Mouse (Mus musculus) erythroblast, embryonic 14.5 days (primary cell): ENCODE measurements around the gene Zfp444. TPM values are rescaled to one million over a fixed set of nuclear protein-coding genes. Genes with fewer than 3 reads are reported as not detected.

Source experiments
- H3K27me3 ChIP-seq: 2 replicates; pipeline ENCODE4 v1.6.1; 2012; ENCODE audit warnings: inconsistent platforms; ENCODE audit not compliant: control insufficient read depth
- H3K36me3 ChIP-seq: 2 replicates; pipeline ENCODE4 v1.6.1; 2012; ENCODE audit warnings: mild to moderate bottlenecking, inconsistent platforms; ENCODE audit not compliant: control insufficient read depth
- H3K4me1 ChIP-seq: 2 replicates; pipeline ENCODE4 v1.6.1; 2012; ENCODE audit warnings: inconsistent platforms; ENCODE audit not compliant: control insufficient read depth
- H3K4me3 ChIP-seq: replicated peaks from 2 replicates; pipeline ENCODE3; 2012; ENCODE audit warnings: moderate library complexity, mild to moderate bottlenecking, inconsistent platforms
- H3K9me3 ChIP-seq: 2 replicates; pipeline ENCODE4 v1.6.1; 2012; ENCODE audit warnings: low read length, inconsistent platforms, mixed read lengths; ENCODE audit not compliant: control insufficient read depth
- GATA1 ChIP-seq: IDR thresholded peaks from 2 replicates; pipeline ENCODE4 v1.6.1; 2012; ENCODE audit warnings: low read length, inconsistent platforms, mixed read lengths
- TAL1 ChIP-seq: IDR thresholded peaks from 3 replicates; pipeline ENCODE4 v1.6.1; 2012; ENCODE audit warnings: low read length, inconsistent platforms, mixed read lengths
- polyA plus RNA-seq: library from polyadenylated mRNA; stranded (reverse); fragments of >175 nt; gene quantifications from 2 replicates; pipeline ENCODE4 v1.2.3, GENCODE M21; 2012

Gene Zfp444
- polyA plus RNA-seq, 1 experiment = 1.8 TPM

DNA sequence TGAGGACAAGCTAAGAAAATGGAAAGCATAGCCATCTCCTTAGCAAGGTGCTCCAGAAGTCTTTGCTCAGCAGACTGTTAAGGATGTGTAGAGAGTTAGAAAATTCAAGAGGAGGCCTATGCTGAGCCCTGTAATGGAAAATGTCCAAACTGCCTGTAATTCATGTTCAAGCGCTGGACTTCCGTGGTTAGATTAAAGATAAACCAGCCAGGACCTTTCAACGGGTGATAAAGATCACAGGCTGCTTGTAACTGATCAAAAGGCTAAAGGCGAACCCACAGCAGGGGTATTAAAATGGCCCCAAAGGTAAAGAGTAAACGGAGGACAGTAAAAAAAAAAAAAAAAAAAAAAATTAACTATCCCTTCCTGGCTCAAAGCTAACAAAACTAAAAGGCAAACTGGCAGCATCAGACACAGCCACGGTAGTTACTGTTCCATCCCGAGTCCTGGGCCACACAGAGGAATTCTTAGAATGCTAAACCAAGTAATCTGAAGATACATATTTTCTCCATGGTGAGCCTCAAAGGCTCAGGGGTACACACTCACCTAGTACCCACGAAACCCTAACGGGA lies 15.0 kb upstream of the Zfp444 start:
- Histone ChIP-seq H3K36me3 (no peaks in the 10 kb centered on the region; the same call in 1 of the 2 replicates), H3K4me1 (peaks cover 50% of the 10 kb centered on the region), H3K27me3 (no peaks in the 10 kb centered on the region), H3K9me3 (no peaks in the 10 kb centered on the region), H3K4me3 (peak overlapping the region; percentile 94)
- TF ChIP-seq GATA1 = no peak
- TF ChIP-seq TAL1 = no peak

DNA sequence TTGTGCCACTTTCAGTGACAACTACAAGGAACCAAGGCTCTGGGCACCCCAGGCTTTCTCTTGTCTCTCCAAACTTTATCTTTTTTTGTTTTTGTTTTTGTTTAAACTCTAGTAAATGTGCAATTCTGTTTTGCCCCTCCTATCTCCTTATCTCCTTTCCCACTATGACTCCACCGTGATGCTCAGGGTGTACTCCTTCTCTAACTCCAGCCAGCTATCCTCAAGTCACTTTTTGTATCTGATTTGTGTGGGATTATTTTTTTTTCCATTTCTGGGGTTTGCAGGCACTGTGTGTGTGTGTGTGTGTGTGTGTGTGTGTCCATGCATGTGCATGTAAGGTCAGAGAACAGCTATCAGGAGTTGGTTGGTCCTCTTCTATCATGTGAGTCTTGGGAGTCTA lies 14.5 kb upstream of the Zfp444 start:
- peak overlapping the region; percentile 94 for H3K4me3 ChIP-seq
- H3K27me3 ChIP-seq = no peaks in the 10 kb centered on the region
- no peaks in the 10 kb centered on the region for H3K9me3 ChIP-seq

DNA sequence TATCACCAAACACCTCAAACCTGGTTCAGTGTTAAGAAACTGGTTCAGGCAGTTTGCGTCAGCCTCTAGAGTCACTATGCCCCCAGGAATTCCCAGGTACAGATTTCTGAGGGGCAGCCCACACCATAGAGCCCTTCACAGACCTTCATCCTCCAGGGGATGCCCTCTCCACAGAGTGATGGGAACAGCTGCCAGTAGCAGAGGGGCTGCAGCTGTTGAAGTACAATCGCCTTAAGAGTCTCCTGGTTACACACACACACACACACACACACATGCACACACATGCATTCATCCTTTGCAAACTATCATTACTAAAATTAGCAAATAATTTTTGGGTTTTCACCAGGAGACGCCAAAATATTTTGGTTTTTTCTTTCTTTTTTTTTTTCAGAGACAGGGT lies 12.4 kb upstream of the Zfp444 start:
- Histone ChIP-seq H3K4me1 (peaks cover 33% of the 10 kb centered on the region), H3K9me3 (no peaks in the 10 kb centered on the region), H3K27me3 (no peaks in the 10 kb centered on the region), H3K4me3 (no peak overlapping the region), H3K36me3 (no peaks in the 10 kb centered on the region)
- TF ChIP-seq GATA1 (no peak), TAL1 (no peak)

More for the DNA sequence above, 14.5 kb upstream of the Zfp444 start:
- no peak for TF ChIP-seq TAL1
- no peak for TF ChIP-seq GATA1
- Histone ChIP-seq H3K4me1 (peaks cover 47% of the 10 kb centered on the region), H3K36me3 (no peaks in the 10 kb centered on the region; the same call in 1 of the 2 replicates)

DNA sequence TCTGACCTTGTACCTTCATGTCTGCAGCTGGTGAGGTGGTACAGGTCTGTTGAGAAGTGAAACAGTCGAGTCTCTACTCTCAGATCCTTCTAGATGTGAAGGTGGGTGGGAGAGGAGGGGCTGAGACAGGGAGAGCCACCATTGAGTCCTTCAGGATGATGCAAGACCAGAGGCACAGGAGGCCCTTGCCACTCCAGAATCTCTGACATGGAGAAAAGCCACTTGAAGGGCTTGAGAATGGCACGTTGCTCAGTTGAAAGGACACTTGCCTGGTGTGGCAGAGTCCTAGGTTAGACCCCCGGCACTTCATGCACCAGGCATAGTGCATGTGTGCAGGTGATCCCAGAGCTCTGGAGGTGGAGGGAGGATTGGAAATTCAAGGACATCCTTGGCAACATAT lies 10.5 kb upstream of the Zfp444 start:
- Histone ChIP-seq H3K4me1 (peaks cover 22% of the 10 kb centered on the region), H3K36me3 (no peaks in the 10 kb centered on the region), H3K27me3 (no peaks in the 10 kb centered on the region), H3K4me3 (no peak overlapping the region), H3K9me3 (no peaks in the 10 kb centered on the region)
- TF ChIP-seq GATA1 (no peak), TAL1 (no peak)

DNA sequence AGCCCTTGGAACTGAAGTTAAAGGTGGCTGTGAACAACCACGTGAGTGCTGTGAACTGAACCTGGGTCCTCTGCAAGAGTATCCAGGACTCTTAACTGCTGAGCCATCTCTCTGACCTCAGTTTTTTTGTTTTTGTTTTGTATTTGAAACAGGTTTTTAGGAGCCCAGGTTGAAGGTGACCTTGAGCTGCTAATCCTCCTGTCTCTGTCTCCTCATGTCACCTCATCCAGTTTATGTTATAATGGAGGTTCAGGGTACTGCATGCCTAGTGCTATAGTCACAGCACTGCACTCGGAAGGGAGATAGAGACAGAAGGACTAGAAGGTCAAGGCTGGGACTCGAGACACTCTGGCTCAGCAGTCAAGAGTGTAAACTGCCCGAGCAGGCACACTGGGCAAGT lies 9.9 kb upstream of the Zfp444 start:
- Histone ChIP-seq H3K36me3 (no peaks in the 10 kb centered on the region), H3K4me1 (peaks cover 16% of the 10 kb centered on the region), H3K4me3 (no peak overlapping the region), H3K27me3 (no peaks in the 10 kb centered on the region), H3K9me3 (no peaks in the 10 kb centered on the region)
- TF ChIP-seq GATA1 = no peak
- TF ChIP-seq TAL1 = no peak

DNA sequence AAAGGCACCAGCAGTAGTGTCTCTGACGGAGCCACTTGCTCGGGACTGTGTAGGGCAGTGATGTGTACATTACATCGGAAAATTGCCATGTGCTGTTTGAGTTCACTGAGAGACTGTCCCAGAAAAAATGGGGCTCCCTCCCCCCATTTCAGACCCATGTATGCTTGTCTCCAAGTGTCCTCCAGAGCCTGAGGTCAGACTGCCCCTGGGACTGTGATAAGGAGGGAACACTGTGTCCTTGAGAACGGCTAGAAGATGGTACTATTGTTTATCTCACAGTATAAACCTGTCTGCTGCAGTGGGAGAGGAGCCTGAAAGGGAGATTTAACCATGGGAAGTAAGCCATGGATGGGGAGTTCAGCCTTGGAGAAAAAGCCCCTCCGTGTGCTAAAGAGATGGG lies 7.4 kb upstream of the Zfp444 start:
- Histone ChIP-seq H3K9me3 (no peaks in the 10 kb centered on the region), H3K4me1 (peaks cover 7% of the 10 kb centered on the region), H3K27me3 (no peaks in the 10 kb centered on the region), H3K36me3 (no peaks in the 10 kb centered on the region), H3K4me3 (no peak overlapping the region)
- TF ChIP-seq TAL1 = no peak
- TF ChIP-seq GATA1 = no peak

DNA sequence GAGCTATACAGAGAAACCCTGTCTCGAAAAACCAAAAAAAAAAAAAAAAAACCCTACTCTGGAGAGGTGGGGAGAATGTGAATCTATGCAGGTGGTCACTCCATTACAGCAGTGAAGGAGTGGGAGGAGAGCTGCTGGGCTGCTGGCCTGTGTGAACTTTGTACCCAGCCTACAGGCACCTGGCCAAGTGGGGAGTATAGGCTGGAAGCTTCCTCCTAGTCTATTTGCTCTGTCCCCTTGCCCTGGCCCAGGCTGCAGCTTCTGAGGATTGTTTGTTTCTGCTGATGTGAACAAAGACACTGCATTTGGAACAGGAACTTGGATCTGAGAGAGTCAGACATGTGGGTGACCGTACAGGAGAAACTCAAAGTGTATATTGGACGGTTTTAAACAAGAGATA lies 2.6 kb upstream of the Zfp444 start:
- H3K36me3 ChIP-seq = no peaks in the 10 kb centered on the region
- H3K27me3 ChIP-seq = no peaks in the 10 kb centered on the region
- H3K4me1 ChIP-seq = peaks cover 42% of the 10 kb centered on the region
- no peaks in the 10 kb centered on the region for H3K9me3 ChIP-seq
- TF ChIP-seq TAL1 (no peak), GATA1 (no peak)
- no peak overlapping the region for H3K4me3 ChIP-seq

DNA sequence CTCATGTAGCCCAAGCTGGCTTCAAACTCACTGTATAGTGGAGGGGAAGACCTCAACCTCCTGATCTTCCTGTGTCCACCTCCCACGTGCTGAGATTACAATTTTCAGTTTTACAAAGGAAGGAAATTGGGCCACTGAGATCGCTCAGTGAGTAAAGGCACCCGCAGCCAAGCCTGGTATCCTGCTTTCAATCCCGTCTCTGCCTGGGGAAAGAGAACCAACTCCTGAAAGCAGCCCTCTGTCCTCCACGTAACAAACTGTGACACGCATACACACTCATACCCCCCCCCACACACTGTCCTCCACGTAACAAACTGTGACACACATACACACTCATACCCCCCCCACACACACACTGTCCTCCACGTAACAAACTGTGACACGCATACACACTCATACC lies 1.6 kb upstream of the Zfp444 start:
- no peaks in the 10 kb centered on the region for H3K9me3 ChIP-seq
- no peak overlapping the region for H3K4me3 ChIP-seq
- peaks cover 44% of the 10 kb centered on the region for H3K4me1 ChIP-seq
- H3K27me3 ChIP-seq = no peaks in the 10 kb centered on the region
- peaks cover 5% of the 10 kb centered on the region for H3K36me3 ChIP-seq
- TF ChIP-seq TAL1 (no peak), GATA1 (no peak)

DNA sequence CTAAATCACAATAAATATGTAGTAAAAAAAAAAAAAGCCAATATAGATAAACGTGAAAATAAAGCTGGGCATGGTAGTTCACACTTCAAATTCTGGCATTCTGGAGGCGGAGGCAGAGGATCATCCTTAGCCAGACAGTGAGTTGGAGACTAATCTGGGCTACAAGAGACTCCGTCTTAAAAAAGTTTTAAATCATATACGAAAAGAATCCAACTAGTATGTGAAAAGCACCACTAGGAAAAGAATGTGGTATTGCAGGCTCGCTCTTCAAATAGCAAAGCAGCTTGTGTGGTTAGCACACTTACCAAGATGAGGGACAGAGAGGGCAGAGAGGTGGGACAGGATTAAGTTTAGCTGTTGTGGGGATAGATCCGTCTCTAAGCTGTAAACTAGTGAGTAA lies 1.2 kb upstream of the Zfp444 start:
- H3K4me3 ChIP-seq = peak overlapping the region; percentile 82
- H3K27me3 ChIP-seq = no peaks in the 10 kb centered on the region
- peaks cover 45% of the 10 kb centered on the region for H3K4me1 ChIP-seq
- no peak for TF ChIP-seq GATA1
- TF ChIP-seq TAL1 = no peak
- no peaks in the 10 kb centered on the region for H3K9me3 ChIP-seq
- H3K36me3 ChIP-seq = peaks cover 5% of the 10 kb centered on the region

DNA sequence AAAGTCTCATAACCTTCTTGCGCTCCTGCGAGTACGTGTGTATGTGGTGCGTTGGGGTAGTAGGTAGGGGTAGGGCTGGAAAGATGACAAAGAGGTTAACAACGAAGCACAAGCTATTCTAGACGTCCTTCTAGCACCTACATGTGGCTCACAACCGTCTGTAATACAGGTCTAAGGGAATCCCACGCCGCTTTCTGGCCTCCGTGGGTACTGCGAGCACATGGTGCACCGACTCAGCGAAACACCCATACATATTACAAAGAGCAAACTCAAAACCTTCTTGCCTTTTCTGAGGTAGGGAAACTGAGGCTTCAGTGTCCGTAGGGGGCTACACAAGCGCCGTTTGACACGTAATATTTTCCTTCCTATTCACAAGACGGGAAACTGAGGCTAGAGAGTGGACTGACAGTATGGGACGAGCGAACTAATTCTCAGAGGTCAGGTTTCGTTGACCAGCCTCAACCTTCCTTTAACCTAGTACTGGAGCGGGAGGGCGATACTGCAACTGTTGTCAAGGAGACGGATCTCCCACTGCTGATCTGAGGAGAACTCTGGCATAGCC lies 501 bp upstream of the Zfp444 start:
- Histone ChIP-seq H3K9me3 (no peaks in the 10 kb centered on the region), H3K36me3 (peaks cover 5% of the 10 kb centered on the region), H3K4me1 (peaks cover 45% of the 10 kb centered on the region), H3K4me3 (peak overlapping the region; percentile 82), H3K27me3 (no peaks in the 10 kb centered on the region)
- no peak for TF ChIP-seq TAL1
- TF ChIP-seq GATA1 = no peak
